ENCODE assay signal across 1 mouse cellular context in the genomic region with DNA sequence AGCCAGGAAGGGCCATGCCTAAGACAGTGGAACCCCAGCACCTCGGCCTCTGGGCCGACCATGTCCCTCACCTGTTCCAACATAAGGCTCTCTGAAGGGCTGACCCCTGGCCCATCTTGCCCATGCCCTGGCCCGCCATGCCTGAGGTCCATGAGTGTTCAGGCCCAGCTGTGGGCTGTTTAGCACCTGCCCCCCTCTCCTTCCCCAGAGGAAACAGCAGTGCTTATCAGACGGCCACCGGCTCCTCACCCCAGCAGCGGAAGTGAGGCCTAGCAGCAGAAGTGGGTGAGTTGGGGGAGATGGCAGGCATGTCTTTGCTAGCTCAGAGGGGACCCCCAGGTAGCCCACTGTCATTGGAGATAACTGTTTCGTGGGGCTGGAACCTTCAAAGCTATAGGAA.
TF ChIP-seq lines count a peak whose summit lies in the region.

No protein-coding gene starts in this region.

TF ChIP-seq in CH12.LX, 34 proteins besides CTCF, POLR2A, EP300 and RAD21:
- TF ChIP-seq PAX5 (IDR thresholded peaks at IDR 0.05; ENCODE audit: low read length) = no peak
- TF ChIP-seq KAT2A (IDR thresholded peaks at IDR 0.05; ENCODE audit: insufficient replicate concordance, low read length) = no peak
- no peak for TF ChIP-seq USF2 (conservative IDR thresholded peaks at IDR 0.05; ENCODE audit: low read depth, low read length)
- TF ChIP-seq POLR2AphosphoS2 (IDR thresholded peaks at IDR 0.05; ENCODE audit: low read depth, low read length) = no peak
- TF ChIP-seq ZNF384 (IDR thresholded peaks at IDR 0.05; ENCODE audit: low read depth, low read length) = no peak
- no peak for TF ChIP-seq ZKSCAN1 (IDR thresholded peaks at IDR 0.05; ENCODE audit: borderline replicate concordance, low read depth, low read length)
- TF ChIP-seq ZC3H11A (IDR thresholded peaks at IDR 0.05; ENCODE audit: low read depth, low read length) = no peak
- no peak for TF ChIP-seq ELF1 (IDR thresholded peaks at IDR 0.05; ENCODE audit: low read depth, low read length)
- no peak for TF ChIP-seq TBP (conservative IDR thresholded peaks at IDR 0.05; ENCODE audit: low read depth, low read length)
- TF ChIP-seq IRF4 (IDR thresholded peaks at IDR 0.05; ENCODE audit: low read depth, low read length) = no peak
- no peak for TF ChIP-seq ZMIZ1 (IDR thresholded peaks at IDR 0.05; ENCODE audit: low read depth, low read length)
